Mouse (Mus musculus) embryonic facial prominence, embryonic 10.5 days (tissue): ENCODE measurements around the gene Grik3. TPM values are rescaled to one million over a fixed set of nuclear protein-coding genes. Genes with fewer than 3 reads are reported as not detected.

ENCODE experiments used
- DNase-seq: peaks from one replicate; pipeline ENCODE4 v3.0.0-alpha.2; 2017; ENCODE audit warnings: low spot score
- H3K27ac ChIP-seq: fragments of 300-500 bp; sonication (generic); replicated peaks from 2 replicates; pipeline ENCODE4 v1.5.1; 2016; ENCODE audit warnings: mild to moderate bottlenecking
- H3K27me3 ChIP-seq: fragments of 300-500 bp; sonication (generic); replicated peaks from 2 replicates; pipeline ENCODE4 v1.6.1; 2016; ENCODE audit warnings: low read depth, mild to moderate bottlenecking; ENCODE audit not compliant: poor library complexity, severe bottlenecking
- H3K36me3 ChIP-seq: fragments of 300-500 bp; sonication (generic); replicated peaks from 2 replicates; pipeline ENCODE4 v1.6.1; 2016; ENCODE audit warnings: mild to moderate bottlenecking, moderate library complexity
- H3K4me1 ChIP-seq: fragments of 300-500 bp; sonication (generic); 2 replicates; pipeline ENCODE4 v1.6.1; 2016
- H3K4me3 ChIP-seq: fragments of 300-500 bp; sonication (generic); 2 replicates; pipeline ENCODE4 v1.5.1; 2016; ENCODE audit warnings: mild to moderate bottlenecking, moderate library complexity
- H3K9me3 ChIP-seq: fragments of 300-500 bp; sonication (generic); 2 replicates; pipeline ENCODE4 v1.6.1; 2016; ENCODE audit warnings: mild to moderate bottlenecking
- WGBS: fragments of 180-500 bp; shearing (Covaris S2); methylation state at CpG from one replicate; pipeline ENCODE4 v1.1.7; 2016; 5-methylcytosine and 5-hydroxymethylcytosine counted together
- polyA plus RNA-seq: library from polyadenylated mRNA; unstranded; fragments of >200 nt; fragmentation: Nextera tagmentation; extraction: Ambion mirVana; gene quantifications from 2 replicates; pipeline ENCODE4 v1.2.1, GENCODE M21; 2016

The Grik3 gene
- polyA plus RNA-seq, 1 experiment from 2014 or later: 0.16 TPM

GRCm38 (mm10) chr4:125699056-125699455 lies 208.6 kb downstream of the Grik3 start:
- DNase-seq: no peak
- H3K4me3 ChIP-seq: no peak overlapping the region
- no peaks in the 10 kb centered on the region for H3K36me3 ChIP-seq
- H3K27me3 ChIP-seq: peaks cover 81% of the 10 kb centered on the region
- H3K9me3 ChIP-seq: no peaks in the 10 kb centered on the region
- peaks cover 59% of the 10 kb centered on the region for H3K4me1 ChIP-seq
- no peak overlapping the region for H3K27ac ChIP-seq
- 88% methylated on average over 7 of the region's 7 CpGs for WGBS

GRCm38 (mm10) chr4:125700331-125700730 lies 209.8 kb downstream of the Grik3 start:
- no peak for DNase-seq
- 82% methylated on average over 8 of the region's 8 CpGs for WGBS
- Histone ChIP-seq H3K4me3 (no peak overlapping the region), H3K9me3 (no peaks in the 10 kb centered on the region), H3K27ac (no peak overlapping the region), H3K4me1 (peaks cover 54% of the 10 kb centered on the region), H3K36me3 (no peaks in the 10 kb centered on the region), H3K27me3 (peaks cover 76% of the 10 kb centered on the region)

- DNase-seq: no peak
- Histone ChIP-seq H3K9me3 (no peaks in the 10 kb centered on the region), H3K4me3 (no peak overlapping the region), H3K27me3 (peaks cover 52% of the 10 kb centered on the region), H3K36me3 (no peaks in the 10 kb centered on the region), H3K27ac (no peak overlapping the region; the same call in 1 of the 2 replicates), H3K4me1 (peaks cover 38% of the 10 kb centered on the region)
- WGBS: 73% methylated on average over 12 of the region's 12 CpGs
These were observed 212.3 kb downstream of the Grik3 start for GRCm38 (mm10) chr4:125702607-125703309.

GRCm38 (mm10) chr4:125703310-125703690 lies 212.8 kb downstream of the Grik3 start:
- Histone ChIP-seq H3K27me3 (peaks cover 46% of the 10 kb centered on the region), H3K4me3 (no peak overlapping the region), H3K9me3 (no peaks in the 10 kb centered on the region), H3K27ac (no peak overlapping the region), H3K36me3 (no peaks in the 10 kb centered on the region), H3K4me1 (peaks cover 34% of the 10 kb centered on the region)
- WGBS: 51% methylated on average over 4 of the region's 4 CpGs
- peak; percentile 48 for DNase-seq

GRCm38 (mm10) chr4:125705746-125706145 lies 215.2 kb downstream of the Grik3 start:
- H3K4me3 ChIP-seq: no peak overlapping the region
- DNase-seq: no peak
- 71% methylated on average over 8 of the region's 8 CpGs for WGBS

GRCm38 (mm10) chr4:125709716-125710115 lies 219.2 kb downstream of the Grik3 start:
- no peaks in the 10 kb centered on the region for H3K36me3 ChIP-seq
- no peak overlapping the region for H3K27ac ChIP-seq

More at GRCm38 (mm10) chr4:125705746-125706145, 215.2 kb downstream of the Grik3 start:
- H3K36me3 ChIP-seq: no peaks in the 10 kb centered on the region
- peaks cover 34% of the 10 kb centered on the region for H3K4me1 ChIP-seq
- H3K9me3 ChIP-seq: no peaks in the 10 kb centered on the region
- peaks cover 32% of the 10 kb centered on the region; the same call in 1 of the 2 replicates for H3K27me3 ChIP-seq
- no peak overlapping the region for H3K27ac ChIP-seq

GRCm38 (mm10) chr4:125717881-125718280 lies 227.4 kb downstream of the Grik3 start:
- Histone ChIP-seq H3K27ac (no peak overlapping the region), H3K27me3 (peaks cover 19% of the 10 kb centered on the region; the same call in 1 of the 2 replicates), H3K9me3 (no peaks in the 10 kb centered on the region), H3K4me3 (no peak overlapping the region), H3K36me3 (no peaks in the 10 kb centered on the region), H3K4me1 (peaks cover 20% of the 10 kb centered on the region)
- no peak for DNase-seq
- 60% methylated on average over 6 of the region's 6 CpGs for WGBS

More at GRCm38 (mm10) chr4:125709716-125710115, 219.2 kb downstream of the Grik3 start:
- Histone ChIP-seq H3K27me3 (peaks cover 4% of the 10 kb centered on the region; the same call in 1 of the 2 replicates), H3K4me3 (no peak overlapping the region), H3K4me1 (peaks cover 23% of the 10 kb centered on the region), H3K9me3 (no peaks in the 10 kb centered on the region)
- no peak for DNase-seq
- WGBS: 86% methylated on average over 10 of the region's 10 CpGs

GRCm38 (mm10) chr4:125718429-125719140 lies 228.1 kb downstream of the Grik3 start:
- DNase-seq: no peak
- Histone ChIP-seq H3K9me3 (no peaks in the 10 kb centered on the region), H3K36me3 (no peaks in the 10 kb centered on the region), H3K27me3 (peaks cover 19% of the 10 kb centered on the region; the same call in 1 of the 2 replicates), H3K4me3 (no peak overlapping the region), H3K4me1 (peaks cover 16% of the 10 kb centered on the region), H3K27ac (no peak overlapping the region)
- WGBS: 47% methylated on average over 18 of the region's 18 CpGs

GRCm38 (mm10) chr4:125726241-125726640 lies 235.7 kb downstream of the Grik3 start:
- Histone ChIP-seq H3K4me1 (peaks cover 53% of the 10 kb centered on the region), H3K9me3 (no peaks in the 10 kb centered on the region), H3K4me3 (no peak overlapping the region), H3K36me3 (no peaks in the 10 kb centered on the region), H3K27me3 (peaks cover 67% of the 10 kb centered on the region), H3K27ac (no peak overlapping the region)
- no peak for DNase-seq
- WGBS: 93% methylated on average over 1 of the region's 1 CpGs

GRCm38 (mm10) chr4:125727030-125727429 lies 236.5 kb downstream of the Grik3 start:
- Histone ChIP-seq H3K27me3 (peaks cover 75% of the 10 kb centered on the region), H3K27ac (no peak overlapping the region), H3K4me3 (no peak overlapping the region), H3K9me3 (no peaks in the 10 kb centered on the region), H3K4me1 (peaks cover 53% of the 10 kb centered on the region), H3K36me3 (no peaks in the 10 kb centered on the region)
- 30% methylated on average over 10 of the region's 10 CpGs for WGBS
- DNase-seq: no peak

GRCm38 (mm10) chr4:125727626-125728025 lies 237.1 kb downstream of the Grik3 start:
- peak overlapping the region; percentile 48; the same call in 1 of the 2 replicates for H3K4me3 ChIP-seq
- no peak for DNase-seq
- peaks cover 53% of the 10 kb centered on the region for H3K4me1 ChIP-seq
- H3K36me3 ChIP-seq: no peaks in the 10 kb centered on the region
- H3K9me3 ChIP-seq: no peaks in the 10 kb centered on the region
- 20% methylated on average over 4 of the region's 4 CpGs for WGBS
- peak overlapping the region; percentile 44; the same call in 1 of the 2 replicates for H3K27ac ChIP-seq
- H3K27me3 ChIP-seq: peaks cover 81% of the 10 kb centered on the region

GRCm38 (mm10) chr4:125728091-125728863 lies 237.8 kb downstream of the Grik3 start:
- WGBS: 6% methylated on average over 15 of the region's 15 CpGs
- no peak for DNase-seq
- peaks cover 84% of the 10 kb centered on the region for H3K27me3 ChIP-seq
- H3K27ac ChIP-seq: peak overlapping the region; percentile 48; the same call in 1 of the 2 replicates
- peak overlapping the region; percentile 48 for H3K4me3 ChIP-seq
- no peaks in the 10 kb centered on the region for H3K36me3 ChIP-seq
- H3K4me1 ChIP-seq: peaks cover 53% of the 10 kb centered on the region
- H3K9me3 ChIP-seq: no peaks in the 10 kb centered on the region
